Mouse (Mus musculus): ENCODE measurements around the gene Foxn3. TPM values are rescaled to one million over a fixed set of nuclear protein-coding genes. Genes with fewer than 3 reads are reported as not detected.
A peak's percentile ranks its signal among the peaks of the same experiment; 100 is the strongest.

Gene Foxn3
- total RNA-seq, 2 experiments from 2014 or later = 52.6 to 89.1 TPM

DNA sequence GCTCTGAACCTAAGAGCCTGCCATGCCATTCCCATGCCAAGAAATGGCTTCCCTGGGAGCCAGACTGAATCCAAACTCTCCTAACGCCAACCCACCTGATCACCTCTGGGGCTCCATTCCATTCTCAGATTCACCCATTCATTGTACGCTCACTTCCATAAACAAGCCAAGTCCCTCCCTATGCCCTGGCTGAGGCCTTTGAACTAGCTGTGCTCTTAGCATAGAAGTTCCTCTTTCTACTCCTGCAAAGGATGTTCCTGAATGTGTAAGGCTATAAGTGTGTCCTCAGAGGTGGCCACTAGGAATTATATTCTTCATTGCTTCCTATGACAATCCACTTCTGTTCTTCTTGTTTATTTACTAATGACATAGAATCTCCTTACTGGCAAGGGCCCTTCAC, 40.5 kb downstream of the Foxn3 start:
- no peak for DNase-seq

DNA sequence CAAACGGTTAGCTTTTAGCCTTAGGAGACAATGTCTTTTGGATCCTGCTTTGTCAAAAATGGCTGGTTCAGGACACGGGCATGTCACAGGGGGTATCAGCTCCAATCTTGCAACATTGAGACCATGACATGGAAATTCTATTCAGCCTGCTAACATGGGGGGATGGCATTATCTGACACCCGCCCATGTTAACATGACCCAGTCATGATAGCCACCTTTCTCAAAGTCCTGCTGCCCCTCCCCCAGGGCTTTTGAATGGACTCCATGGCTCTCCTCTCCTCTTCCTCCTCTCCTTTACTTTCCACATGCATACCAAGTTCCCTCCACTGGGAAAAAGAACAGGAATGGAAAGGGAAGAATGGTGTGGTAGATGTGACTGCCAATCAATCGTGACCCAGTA, 43.5 kb downstream of the Foxn3 start:
- DNase-seq = no peak

DNA sequence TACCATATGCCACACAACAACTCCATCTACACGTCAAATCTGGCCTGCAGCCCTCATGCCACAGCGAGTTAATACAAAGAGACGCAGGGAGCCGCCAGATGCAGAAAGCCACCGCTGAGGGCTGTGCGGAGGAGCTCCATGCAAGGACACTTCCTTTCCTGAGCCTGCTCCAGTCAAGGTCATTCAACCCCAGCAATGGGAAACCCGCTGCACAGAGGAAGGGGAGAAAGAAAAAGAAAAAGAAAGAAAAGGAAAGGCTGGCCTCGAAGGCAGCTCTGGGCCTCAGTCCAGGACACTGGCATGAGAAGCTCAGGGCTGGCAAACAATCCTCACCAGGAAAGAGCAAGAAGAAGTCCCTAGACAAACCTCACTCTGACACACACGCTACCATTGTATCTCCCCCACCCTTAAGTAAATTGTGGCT, 44.2 kb downstream of the Foxn3 start:
- peak; percentile 44 to 54 for DNase-seq

DNA sequence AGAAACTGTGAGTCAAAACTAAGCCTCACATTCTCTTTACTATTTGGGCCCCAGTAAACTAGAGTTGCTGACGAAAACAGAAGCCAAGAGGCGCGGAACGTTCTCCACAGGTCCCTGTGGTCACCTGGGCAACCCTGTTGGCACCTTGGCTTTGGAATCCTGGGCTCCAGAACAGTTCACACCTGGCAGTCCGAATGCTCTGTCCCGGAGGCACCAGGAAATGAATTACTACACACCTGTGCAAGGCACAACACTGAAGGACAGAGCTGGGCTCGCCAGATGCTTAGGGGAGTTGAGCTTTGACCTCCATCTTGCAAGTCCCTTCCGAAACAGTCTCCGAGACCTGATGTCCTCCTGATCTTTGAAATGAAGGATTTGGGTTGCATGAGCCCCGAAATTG, 44.7 kb downstream of the Foxn3 start:
- no peak for DNase-seq

DNA sequence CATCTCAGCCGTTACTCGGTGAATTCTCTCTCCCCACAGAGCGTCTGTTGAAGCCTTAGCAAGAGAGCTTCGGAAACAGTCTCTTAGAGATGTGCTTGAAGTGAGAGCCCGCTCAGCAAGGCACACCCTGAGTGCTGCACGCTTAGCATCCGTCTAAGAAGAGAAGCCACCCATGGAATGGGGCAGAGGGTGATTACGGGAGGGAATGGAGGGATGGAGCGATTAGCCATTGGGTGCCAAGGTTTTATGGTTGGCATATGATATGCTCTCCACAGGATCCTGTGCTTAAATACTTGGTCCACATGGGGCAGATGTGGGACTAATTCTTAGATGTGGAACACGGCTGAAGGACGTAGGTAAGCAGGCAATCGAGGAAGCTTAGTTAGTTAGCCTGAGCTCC, 45.3 kb downstream of the Foxn3 start:
- no peak for DNase-seq

DNA sequence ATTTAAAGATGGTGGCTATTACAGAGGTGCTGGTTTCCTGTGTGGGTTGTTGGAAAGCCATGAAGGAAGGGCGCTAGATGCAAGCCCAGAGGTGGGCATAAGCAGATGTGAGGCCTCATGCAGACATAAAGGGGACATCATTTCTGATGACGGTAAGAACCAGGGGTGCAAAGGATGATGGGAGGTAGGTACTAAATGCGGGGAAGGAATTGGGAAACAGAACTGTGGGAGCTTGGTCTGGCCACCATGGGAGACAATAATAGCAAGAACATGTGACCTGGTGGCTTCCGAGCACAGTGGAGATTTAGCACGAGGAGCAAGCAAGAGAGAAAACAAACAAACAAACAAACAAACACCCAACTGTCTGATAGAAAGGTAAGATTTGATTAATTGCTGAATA, 46.1 kb downstream of the Foxn3 start:
- no peak for DNase-seq

DNA sequence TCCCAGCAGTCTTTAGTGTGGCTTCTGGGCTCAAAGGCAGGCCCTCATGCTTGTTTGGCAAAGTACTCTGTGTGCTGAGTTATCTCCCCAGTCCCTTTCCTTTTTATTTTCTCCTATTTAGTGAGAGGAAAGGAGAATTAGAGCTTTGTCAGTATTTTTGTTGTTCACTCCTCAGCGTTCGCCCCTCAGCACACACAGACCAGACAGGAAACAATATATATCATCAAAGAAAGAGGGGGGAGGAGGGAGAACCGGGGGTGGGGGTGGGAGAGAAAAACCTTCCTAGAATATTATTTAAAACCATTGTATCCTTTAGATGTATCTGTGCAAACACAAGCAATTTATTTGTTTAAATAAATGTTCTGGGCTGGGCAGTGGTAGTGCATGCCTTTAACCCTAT, 47.9 kb downstream of the Foxn3 start:
- DNase-seq = no peak

DNA sequence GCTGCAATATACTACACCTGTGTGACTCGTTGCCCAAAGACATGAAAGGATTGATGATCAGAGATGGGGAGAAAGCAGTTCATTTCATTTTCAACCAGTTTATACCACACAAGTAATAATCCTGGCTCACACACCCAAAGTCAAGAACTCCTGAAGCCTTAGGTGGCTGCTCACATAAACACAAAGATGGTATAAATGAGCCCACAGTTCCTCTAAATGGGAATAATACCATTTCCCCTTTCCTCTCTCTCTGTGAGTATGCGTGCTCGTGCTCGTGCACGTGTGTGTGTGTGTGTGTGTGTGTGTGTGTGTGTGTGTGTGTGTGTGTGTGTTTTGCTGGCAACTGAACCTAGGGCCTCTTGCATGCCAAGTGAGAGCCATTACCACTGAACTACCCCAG, 51.7 kb downstream of the Foxn3 start:
- no peak for DNase-seq

DNA sequence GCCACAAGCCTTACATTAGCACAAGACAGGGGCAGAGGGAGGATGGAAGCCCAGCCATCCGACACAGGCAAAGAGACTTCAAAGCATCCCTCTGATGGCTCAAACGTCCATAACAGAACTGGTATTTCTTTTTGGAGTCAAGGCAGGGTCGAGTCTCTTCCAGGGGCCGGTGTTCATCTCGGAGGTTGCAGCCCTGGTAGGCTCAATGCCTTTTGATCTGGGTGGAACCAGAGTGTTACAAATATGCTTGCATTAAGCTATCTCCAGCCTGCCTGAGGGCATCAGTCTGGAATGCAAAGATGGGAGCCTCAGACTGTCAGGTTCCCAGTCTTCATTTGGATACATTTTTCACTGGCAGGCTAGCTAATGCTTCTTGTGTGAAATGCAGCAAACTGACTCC, 52.6 kb downstream of the Foxn3 start:
- no peak for DNase-seq

DNA sequence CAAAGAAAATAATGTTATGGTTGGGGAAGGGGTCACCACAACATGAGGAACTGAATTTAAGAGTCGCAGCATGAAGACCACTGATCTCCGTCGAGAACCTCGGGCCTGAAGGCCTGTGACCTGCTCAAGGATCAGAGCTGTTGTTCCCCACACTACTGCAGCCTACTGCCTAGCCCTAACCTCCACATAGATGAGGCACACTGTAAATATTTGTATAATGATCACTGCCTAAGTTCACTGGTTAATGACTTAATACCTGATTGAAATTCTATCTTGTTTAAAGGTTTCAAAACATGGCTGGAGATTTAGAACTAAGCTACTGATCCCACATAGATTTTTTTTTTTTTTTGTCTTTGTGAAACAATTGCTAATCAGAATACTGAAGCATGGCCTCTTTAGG, 61.2 kb downstream of the Foxn3 start:
- no peak for DNase-seq

DNA sequence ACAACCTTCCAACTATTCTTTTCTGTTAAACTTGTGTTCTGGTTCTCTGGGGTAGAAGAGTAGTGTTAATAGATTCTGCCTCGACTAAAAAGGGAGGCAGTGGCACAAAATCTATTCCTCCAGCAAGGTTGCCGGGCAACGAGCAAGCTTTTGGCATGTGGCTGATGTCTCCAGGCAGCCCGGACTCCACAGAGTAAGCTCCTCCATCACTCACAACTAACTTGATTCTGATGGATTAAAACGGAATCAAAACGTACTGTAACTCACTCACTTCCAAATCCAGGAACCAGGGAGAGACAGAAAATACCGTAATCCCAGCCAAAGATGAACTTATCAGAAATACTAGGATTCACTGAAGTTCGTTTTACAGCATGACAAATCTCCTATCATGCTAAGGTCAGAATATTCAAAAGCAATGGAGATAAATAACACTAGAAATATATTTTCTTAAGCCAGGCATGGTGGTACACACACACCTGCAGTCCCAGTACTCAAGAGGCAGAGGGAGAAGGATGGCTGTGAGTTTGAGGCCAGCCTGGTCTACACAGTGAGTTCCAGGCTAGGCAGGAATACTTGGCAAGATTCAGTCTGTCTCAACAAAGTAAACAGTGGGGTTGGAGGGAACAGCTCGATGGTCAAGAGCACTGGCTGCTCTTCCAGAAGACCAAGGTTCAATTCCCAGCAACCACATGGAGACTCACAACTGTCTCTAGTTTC, 64.2 kb downstream of the Foxn3 start:
- no peak for DNase-seq

DNA sequence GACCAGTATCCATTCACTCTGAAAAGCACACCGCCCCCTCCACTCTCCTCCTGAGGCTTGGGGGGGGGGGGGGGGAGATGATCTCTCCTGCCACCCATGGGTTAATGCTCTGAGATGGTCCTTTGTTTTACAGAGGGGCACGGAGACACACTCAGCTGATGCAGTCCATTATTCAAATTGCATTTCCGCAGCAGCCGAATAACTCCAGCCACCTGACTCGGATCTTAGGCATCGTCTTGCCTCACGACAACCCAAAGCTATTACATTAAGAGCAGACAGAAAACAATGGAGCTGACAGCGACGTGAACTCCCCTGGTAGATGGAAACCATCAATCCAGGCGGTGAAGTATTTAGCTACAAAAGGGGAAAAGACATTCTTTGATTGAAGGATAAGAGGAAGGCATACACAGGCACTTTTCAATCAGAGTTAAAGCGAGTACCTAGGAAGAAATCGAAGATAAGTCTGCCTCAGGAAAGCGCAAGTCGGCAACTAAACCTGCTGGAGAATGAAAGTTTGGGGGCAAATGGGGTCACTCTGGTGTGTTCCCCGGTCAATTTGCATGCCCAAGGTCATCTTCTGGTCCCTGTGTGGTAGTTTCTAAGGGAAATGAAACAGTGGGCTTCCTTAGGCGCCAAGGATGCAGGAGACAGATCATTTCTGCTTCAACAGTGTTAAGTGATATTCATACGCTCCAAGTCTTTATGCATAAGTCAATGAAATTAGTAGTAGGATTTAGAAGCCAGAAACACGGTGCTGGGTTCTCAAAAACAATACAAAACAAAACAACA, 65.0 kb downstream of the Foxn3 start:
- no peak for DNase-seq

DNA sequence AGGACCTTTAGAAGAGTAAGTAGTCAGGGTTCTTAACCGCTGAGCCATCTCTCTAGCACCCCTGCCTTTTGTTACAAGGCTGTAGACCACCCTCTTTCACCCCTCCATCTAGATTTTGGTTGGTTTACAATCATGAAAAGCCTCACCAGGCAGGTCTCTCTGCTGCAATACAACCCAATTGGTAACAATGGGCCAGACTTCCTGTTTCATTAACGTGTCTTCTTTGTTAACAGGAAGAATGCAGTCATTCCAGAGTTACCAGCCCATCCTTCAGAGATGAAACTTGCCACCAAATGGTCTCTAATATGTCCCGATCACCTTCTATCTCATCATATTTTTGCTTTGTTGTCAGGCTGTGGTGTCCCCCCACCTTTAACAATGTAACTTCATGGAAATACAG, 66.4 kb downstream of the Foxn3 start:
- DNase-seq = no peak

DNA sequence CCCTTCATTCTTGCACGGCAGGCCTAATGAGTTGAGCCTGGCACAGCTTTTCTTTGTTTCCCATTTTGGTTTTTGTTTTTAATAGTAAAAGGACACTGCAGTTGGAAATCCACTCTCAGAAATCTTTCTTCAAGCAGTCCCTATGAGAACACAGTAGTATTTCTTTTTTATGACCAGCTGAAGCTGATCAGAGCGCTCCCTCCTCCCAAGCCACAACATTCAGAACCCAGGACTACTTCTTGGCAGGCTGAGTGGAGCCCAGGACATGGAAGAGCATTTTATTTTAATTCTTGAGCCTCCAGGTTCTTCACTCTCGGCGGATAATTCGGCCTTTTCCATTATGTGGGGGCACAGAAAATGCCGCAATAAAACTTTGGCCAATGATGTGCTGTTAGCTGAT, 73.2 kb downstream of the Foxn3 start:
- no peak for DNase-seq

DNA sequence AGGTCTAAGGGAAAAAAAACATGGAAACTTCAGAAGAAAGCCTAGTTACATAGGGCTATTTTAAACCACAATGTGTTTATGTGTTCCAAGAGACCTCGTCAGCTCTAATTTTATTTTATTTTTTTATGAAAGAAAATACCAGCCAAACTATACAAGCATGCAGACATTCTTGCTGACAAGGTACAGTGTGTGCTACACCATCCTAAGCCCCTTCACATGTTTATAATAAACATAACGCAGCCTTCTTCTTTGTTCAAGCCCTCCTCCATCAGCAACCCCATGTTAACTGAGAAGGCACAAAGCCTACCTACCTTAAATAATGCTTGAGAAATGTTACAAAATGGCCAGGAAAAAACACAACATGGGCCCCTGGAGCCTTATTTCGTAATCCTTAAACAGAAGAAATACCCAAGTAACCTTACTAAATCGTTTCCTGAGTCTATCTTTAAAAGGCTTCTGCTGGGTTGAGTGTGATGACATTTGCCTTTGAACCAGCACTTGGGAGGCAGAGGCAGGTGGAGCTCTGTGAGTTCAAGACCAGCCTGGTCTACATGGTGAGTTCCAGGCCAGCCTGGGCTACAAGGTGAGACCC, 74.3 kb downstream of the Foxn3 start:
- no peak for DNase-seq

DNA sequence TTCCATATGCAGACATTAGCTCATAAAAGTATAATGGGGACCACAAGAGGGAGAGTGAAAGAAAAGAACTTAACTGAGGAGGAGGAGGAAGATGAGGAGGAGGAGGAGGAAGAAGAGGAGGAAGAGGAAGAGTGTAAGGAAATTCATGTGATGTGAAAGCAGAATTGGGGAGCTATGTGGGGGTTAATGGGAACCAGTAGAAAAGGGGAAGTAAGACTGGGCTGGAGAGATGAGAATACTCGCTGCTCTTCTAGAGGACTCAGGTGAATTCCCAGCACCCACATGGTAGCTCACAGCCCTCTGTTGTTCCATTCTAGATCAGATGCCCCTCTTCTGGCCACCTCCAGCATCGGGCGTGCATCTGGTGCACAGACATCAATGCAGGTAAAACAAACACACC, 83.0 kb downstream of the Foxn3 start:
- DNase-seq = no peak

DNA sequence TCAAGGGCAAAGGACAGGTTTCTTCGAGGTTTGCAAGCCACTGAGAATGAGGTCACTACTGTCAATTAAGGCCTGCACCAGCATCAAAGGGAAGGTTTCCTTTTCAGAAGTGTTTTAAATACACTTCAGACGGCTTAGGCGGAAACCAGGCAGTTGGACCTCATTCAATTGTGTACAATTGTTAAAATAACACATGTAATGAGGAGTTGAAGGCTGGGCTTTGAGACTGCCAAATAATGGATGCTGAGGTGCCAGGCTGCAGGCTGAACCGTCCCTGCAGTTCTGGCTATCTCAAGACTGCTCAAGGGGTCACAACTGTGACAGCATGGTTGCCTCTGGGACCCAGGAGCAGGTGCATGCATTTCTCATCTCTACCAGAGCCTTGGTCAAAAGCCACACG, 89.2 kb downstream of the Foxn3 start:
- DNase-seq = no peak

DNA sequence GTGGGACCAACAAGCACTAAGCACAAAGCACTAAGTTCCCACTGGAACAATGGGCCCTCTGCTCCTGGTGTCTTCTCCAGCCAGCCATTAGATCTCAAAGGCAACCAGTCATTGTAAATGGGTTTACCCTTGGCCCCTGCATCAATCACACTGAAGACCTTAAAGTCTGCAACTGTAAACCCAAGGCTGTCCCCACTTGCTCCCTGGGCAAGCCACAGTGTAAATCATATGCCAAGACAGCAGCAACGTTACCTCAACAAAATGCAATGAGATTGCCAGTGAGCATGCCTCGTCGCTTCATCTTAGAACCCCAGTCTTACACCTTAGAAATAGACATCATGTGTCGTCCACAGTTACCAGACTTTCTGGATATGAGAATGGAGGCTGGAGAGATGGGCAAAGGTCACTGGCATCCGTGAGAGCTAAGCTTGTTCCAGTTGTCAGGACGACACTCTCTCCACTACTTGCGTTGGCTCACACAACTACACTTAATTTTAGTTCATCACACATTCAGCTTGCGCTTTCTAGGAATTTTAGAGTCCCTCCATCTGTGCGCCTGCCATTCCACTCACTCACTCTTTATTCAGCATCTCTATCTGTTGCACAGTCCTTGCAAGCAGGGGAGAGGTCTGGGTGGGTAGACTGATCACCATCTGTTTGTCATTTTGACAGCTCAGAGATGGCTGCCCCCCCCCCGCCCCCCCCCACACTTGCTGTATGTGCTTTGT, 89.8 kb downstream of the Foxn3 start:
- DNase-seq = peak; percentile 11 to 42

DNA sequence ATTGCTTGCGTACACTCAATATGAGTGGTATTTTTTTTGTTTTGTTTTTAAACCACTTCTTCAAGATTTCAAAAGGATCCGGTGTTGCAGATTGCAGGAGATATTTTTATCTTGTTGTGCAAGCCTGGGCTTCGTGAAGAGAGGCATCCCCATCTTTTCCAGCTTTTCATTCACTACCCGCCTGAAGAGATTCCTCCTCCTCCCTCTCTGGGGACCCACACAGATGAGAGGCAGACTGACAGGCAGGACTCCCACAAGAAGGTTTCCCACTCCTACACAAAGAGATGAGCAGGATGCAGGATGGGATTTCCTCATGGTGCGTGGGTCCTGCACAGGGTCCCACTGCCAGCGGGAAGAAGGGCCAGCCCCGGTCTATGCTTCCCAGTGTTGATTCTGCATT, 92.0 kb downstream of the Foxn3 start:
- DNase-seq = no peak

DNA sequence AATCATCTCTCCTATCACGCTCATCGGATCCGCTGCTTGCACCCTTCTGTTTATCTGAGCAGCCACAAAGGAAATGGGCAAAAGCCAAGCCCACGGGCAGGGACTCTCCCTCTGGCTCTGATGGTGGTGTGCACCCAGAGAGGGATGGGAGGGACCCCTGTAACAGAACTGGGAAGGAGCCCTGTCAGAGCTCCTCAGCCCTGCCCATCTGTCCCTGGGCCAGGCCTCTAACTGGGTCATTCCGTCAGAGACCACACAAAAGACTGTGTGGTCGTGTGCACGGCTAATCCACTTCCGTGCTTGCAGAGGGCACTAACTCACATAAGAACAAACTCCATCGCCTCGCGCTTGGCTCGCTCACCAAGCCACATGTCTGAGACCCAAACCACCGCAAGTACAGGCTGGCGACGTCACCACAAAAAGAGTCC, 95.5 kb downstream of the Foxn3 start:
- no peak for DNase-seq

DNA sequence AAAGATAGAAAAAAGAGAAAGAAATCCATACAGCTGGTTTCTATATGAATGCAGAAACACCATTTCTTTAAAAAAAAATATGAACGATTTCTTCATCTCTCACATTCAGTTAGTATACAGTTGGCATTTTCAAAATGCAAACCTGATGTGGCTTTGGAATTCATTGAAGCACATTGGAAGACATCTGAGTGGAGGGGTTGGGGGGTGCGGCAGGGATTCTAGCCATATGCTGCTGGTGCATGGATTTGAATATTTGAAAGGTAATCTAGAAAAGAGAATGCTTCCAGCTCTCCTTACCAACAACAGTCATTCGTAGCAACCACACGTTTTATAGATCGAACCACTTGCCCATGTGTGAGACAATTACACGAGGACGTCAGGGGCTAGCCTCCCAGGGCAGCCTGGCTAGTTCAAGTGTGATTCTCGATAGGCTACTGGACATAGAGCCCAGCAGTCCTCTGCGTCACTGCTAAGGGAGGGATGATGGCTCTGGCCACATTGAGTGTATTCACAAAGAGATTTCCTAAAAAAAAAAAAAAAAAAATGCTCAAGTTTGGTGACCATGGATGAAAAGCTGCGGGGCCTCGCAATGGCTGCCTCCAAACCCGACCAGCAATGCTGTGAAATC, 96.0 kb downstream of the Foxn3 start:
- DNase-seq = no peak

DNA sequence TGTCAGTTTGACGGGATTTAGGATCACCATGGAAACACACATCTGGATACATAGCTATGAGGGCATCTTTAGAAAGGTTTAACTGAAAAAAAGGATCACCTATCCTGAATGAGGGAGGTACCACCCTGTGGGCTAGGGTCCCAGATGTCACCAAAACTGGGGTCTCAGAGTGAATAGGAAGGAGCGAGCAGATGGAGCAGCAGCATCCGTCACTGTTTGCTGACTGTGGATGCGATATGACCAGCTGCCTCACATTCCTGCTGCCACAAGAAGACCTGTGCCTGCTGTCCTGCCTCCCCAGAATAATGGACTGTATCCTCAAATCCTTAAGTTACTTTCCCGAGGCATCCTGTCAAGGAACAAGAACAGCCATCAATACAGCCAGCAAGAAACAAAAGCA, 97.0 kb downstream of the Foxn3 start:
- no peak for DNase-seq
